Mouse (Mus musculus): ENCODE data around the gene Gm5244.
A peak's percentile ranks its signal among the peaks of the same experiment; 100 is the strongest.

The Gm5244 gene

GRCm38 (mm10) chr19:12846382-12846781 lies at the start of gene Gm5244:
Gene Gm5244 (plus strand): TSS chr19:12846682.
- DNase-seq (ENCODE audit: low spot score in 2 of 2): no peak

DNA sequence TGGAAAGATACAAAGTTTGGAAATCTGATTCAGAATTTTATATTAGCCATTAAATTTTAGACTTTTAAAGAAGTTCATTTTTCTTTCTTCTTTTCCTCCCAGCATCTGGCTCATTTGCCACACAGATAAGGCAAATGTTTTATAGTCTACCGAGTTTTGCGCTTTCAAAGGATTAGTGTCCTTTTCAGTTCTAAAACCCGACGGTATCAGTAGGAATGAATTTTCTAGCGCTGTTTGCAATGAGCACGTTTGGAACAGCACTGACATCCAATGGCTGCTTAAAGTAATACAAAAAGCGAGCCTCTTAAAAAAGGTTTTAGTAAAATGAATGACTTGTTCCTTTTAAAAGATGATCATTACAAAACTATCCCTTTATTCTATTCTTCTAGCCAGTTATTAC lies 49.4 kb upstream of the Gm5244 start:
- DNase-seq (ENCODE audit: low spot score in 2 of 2): no peak

DNA sequence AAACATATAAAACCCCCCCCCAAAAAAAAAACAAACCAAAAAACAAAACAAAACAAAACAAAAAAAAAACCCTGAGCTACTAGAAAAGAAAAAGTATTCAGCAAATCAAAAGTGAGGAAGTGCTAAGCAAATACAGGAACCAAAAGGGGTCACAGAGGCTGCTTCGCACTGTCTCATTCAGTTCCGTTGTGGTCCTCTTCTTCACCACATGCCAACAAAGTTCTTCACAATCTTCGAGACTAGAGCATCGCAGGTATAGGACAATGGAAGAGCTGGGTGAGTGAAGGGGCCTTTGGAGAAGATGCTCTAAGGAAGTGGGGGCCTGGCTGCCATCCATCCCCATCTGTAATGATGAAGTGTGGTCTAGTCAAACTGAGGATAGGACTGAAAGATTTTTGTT lies 48.1 kb upstream of the Gm5244 start:
- peak in 1 of 2 experiments; percentile 23 for DNase-seq (ENCODE audit: low spot score in 2 of 2)

- no peak for DNase-seq (ENCODE audit: low spot score in 2 of 2)
Observed at GRCm38 (mm10) chr19:12799081-12799480, 47.4 kb upstream of the Gm5244 start.

- no peak for DNase-seq (ENCODE audit: low spot score in 2 of 2)
Observed at GRCm38 (mm10) chr19:12800621-12801020, 45.9 kb upstream of the Gm5244 start.

GRCm38 (mm10) chr19:12801046-12801445 lies 45.4 kb upstream of the Gm5244 start:
- DNase-seq (ENCODE audit: low spot score in 2 of 2): no peak

DNA sequence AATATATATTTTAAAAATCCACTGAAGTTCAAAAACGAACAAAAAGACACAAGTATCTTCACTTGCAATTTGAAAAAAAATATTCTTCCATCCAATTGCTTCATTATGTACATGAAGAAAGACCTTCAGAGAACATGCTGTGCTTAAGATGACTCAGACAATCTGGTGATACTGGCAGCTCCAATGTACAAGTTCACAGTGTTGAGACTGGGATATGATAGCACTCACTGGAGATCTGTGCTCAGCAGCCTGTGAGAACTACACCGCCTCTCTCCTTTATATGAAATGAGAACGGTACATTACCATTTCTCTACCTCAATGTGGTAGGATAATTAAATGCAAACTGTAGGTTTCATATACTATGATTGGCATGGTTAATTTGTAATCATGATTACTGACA lies 43.7 kb upstream of the Gm5244 start:
- no peak for DNase-seq (ENCODE audit: low spot score in 2 of 2)

DNA sequence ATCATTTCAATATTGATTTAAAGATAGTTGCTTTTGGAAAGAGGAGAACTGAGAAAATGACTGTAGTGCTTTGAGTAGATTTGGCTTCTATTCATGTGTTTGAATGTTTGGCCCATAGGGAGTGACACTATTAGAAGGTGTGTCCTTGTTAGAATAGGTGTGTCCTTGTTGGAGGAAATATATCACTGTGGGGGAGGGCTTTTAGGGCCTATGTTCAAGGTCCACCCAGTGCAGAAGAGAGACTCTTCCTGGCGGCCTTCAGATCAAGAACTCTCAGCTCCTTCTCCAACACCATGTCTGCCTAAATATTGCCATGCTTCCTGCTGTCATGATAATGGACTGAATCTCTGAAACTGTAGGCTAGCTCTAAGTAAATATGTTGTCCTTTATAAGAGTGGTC lies 42.2 kb upstream of the Gm5244 start:
- DNase-seq (ENCODE audit: low spot score in 2 of 2): no peak

- DNase-seq (ENCODE audit: low spot score in 2 of 2): no peak
Observed at GRCm38 (mm10) chr19:12805730-12806129, 40.8 kb upstream of the Gm5244 start.

- no peak for DNase-seq (ENCODE audit: low spot score in 2 of 2)
Observed at GRCm38 (mm10) chr19:12806214-12806613, 40.3 kb upstream of the Gm5244 start.

GRCm38 (mm10) chr19:12812644-12813364 lies 33.7 kb upstream of the Gm5244 start:
- DNase-seq (ENCODE audit: low spot score in 2 of 2): no peak

DNA sequence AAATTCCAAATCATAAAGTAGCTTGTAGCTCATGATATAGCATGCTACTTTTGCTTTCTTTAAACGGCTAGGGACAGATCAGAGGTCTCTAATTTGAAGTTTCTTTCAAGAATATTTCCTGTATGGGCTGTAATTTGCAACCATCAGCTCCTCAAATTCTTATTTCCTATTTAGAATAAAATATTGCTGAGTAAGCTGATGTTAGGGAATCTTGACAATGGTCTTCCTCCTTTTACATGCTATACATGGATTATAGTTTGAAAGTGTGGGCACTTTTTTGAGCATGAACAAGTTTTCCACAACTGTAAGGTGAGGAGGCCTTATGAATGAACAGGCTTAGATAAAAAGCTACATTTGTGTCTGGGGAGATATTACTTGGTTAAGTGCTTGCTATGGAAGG lies 32.6 kb upstream of the Gm5244 start:
- no peak for DNase-seq (ENCODE audit: low spot score in 2 of 2)

- no peak for DNase-seq (ENCODE audit: low spot score in 2 of 2)
Observed at GRCm38 (mm10) chr19:12818507-12818906, 28.0 kb upstream of the Gm5244 start.

DNA sequence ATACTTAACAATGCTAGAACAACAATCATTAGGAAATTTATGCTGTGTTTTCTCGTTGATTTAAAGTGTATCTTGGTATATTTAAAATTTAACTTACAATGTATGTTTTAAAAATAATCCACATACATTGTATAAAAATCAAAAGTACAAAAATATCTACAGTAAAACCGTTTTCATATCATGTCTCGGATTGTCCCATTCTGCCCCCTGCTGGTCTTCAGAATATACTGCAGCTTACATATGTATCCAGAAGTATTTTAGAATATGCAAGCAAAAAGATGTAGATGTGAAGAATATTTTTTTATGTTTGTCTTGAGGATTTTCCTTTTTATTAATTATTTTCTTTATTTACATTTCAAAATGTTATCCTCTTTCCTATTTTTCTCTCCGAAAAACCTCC lies 26.1 kb upstream of the Gm5244 start:
- DNase-seq (ENCODE audit: low spot score in 2 of 2): no peak

DNA sequence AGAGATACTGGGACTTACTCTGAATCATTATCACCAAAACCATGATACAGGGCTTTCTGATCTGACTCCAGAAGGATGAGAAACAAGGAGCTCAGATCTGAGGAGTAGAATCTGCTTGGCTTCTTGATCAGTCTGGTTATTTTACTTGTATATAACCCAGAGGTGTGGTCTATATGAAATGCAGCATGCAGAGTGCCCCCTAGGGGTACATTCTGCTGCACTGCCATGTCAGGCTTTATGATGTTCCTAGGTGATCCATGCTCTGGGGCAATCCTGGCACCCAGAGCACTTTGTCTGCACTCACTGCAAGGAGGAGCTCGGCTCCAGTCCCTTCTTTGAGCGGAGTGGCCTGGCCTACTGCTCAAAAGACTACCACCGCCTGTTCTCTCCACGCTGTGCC lies 21.9 kb upstream of the Gm5244 start:
- no peak for DNase-seq (ENCODE audit: low spot score in 2 of 2)

DNA sequence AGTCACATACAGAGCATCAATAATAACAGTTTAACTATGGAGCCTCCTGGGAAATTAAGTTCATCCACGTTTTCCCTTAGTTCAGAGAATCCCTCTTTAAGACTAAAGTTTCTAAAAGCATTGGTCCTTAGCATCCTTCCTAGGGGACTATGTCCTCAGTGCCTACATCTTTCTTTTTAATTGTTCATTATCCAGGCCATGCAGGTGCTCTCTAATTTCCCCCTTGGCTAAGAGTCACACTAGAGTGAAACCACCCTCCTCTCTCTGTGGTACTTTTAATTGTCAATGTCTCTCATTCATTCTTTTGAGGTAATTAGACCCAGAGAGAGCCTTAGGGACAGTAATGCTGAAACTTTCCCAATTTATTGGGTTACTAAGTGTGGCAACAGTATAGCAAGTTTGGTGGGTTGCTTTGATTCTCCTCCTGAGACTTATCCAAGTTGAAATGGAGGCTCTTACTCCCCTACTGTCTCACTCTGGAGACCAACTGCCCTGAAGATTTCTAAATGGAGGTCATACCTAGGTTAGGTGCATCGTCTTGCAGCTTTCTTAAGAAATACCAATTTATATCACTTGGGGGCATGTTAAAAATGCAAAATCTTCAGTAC lies 15.6 kb upstream of the Gm5244 start:
- no peak for DNase-seq (ENCODE audit: low spot score in 2 of 2)

DNA sequence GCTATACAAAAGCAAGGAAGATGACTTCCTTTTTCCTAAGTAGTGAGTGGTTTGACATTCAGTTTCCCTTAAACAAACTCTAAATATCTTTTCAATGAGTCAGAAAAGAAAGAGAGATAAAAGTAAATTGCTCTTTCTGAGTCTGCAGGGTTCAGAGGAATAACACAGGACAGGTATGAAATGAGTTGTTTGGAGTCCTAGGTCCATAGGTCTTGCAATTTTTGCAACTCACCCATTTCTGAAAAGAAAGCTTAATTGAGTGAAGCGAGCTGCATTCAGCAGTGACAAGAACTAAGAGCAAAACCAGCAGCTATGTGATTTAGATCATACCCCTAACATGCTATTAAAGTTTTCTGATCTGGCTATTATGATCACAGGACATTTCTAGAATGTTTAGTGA lies 14.9 kb upstream of the Gm5244 start:
- no peak for DNase-seq (ENCODE audit: low spot score in 2 of 2)

DNA sequence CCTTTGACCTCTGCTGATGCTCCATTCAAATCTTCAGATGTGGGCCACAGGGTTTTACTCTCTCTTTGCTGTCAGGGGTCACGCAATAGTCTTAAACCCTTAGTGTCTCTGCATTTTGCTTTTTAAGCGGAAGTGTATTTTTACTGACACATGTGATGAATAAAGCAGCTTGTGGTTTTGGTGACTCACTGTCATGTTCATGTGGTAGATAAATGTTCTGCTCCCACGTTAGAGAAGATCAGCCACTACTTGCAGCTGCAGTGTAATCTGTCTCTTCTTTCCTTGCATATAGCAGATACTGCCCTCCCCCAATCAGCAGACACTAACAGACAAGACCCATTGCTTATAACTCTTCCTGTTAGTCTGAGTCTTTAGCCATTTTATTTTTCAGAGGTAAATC lies 12.9 kb upstream of the Gm5244 start:
- DNase-seq (ENCODE audit: low spot score in 2 of 2): no peak

- DNase-seq (ENCODE audit: low spot score in 2 of 2): no peak
Observed at GRCm38 (mm10) chr19:12838507-12838906, 8.0 kb upstream of the Gm5244 start.

GRCm38 (mm10) chr19:12856983-12857382 lies 10.5 kb downstream of the Gm5244 start, which contains the start of gene Olfr1444:
Gene Olfr1444 (plus strand): TSS chr19:12857283.
- DNase-seq (ENCODE audit: low spot score in 2 of 2): no peak

DNA sequence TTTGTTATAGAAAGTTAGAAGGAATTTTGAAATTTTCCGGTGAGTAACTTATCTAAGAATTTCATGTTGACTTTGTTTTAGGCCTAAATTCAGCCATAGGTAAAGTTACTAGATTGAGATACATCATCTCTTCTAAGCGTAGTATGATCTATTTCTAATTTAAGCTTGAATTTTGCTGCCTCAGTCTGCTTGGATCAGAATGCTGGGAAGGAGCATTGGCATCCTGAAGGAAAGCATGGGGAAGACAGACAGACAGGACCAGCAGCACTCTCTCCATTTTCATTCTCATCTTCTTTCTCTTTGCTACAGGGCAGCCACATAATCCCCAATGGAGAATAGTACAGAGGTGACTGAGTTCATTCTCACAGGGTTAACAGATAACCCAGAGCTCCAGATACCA lies 37.1 kb downstream of the Gm5244 start, which contains the start of gene Olfr1445:
Olfr1445 (plus strand) TSS at position 301 of the 400 bp plus-strand sequence.
- DNase-seq (ENCODE audit: low spot score in 2 of 2): no peak

GRCm38 (mm10) chr19:12893424-12893823 lies 46.9 kb downstream of the Gm5244 start, which contains the start of gene Olfr1446:
Gene Olfr1446 (minus strand): TSS chr19:12893524.
- no peak for DNase-seq (ENCODE audit: low spot score in 2 of 2)

Data from spleen, postnatal 4 days (tissue).